Mouse (Mus musculus): Measurements from ENCODE around the gene Ak7. TPM values are rescaled to one million over a fixed set of nuclear protein-coding genes. Genes with fewer than 3 reads are reported as not detected.

Ak7 gene
- polyA plus RNA-seq, 1 experiment from 2014 or later, result not detected

GRCm38 (mm10) chr12:105786113-105786512 lies 80.3 kb downstream of the Ak7 start:
- ChIA-PET POLR2A (no interaction called here), CTCF (interaction anchor here (1.3 kb wide), 1 partner anchor 53 kb away, joined by 4 read pairs; no protein-coding TSS in a partner anchor)
- in situ Hi-C loops (cut with MboI; ENCODE audit: low pct_unique_long_range_greater_than_20kb), result no loop called here
- DNase-seq (ENCODE audit: low read depth, low spot score) (no peak), ATAC-seq (no peak)
- no peak for TF ChIP-seq CTCF (IDR thresholded peaks at IDR 0.05)
- H3K27me3 ChIP-seq, result peaks cover 2% of the 10 kb centered on the region

GRCm38 (mm10) chr12:105787626-105788025 lies 81.8 kb downstream of the Ak7 start:
- ChIA-PET CTCF (interaction anchor here (0.8 to 1.2 kb wide), 2 partner anchors 11 to 70 kb away, joined by 3 read pairs; no protein-coding TSS in a partner anchor), POLR2A (no interaction called here)
- ATAC-seq (no peak), DNase-seq (ENCODE audit: low read depth, low spot score) (no peak)
- TF ChIP-seq CTCF (IDR thresholded peaks at IDR 0.05), result no peak
- in situ Hi-C loops (cut with MboI; ENCODE audit: low pct_unique_long_range_greater_than_20kb), result no loop called here
- no peaks in the 10 kb centered on the region for H3K27me3 ChIP-seq

GRCm38 (mm10) chr12:105789885-105790284 lies 84.1 kb downstream of the Ak7 start:
- POLR2A ChIA-PET, result no interaction called here
- TF ChIP-seq CTCF (IDR thresholded peaks at IDR 0.05), result no peak
- CTCF ChIA-PET, result no interaction called here
- no peak for ATAC-seq
- no peak for DNase-seq (ENCODE audit: low read depth, low spot score)
- in situ Hi-C loops (cut with MboI; ENCODE audit: low pct_unique_long_range_greater_than_20kb), result no loop called here
- no peaks in the 10 kb centered on the region for H3K27me3 ChIP-seq

DNA sequence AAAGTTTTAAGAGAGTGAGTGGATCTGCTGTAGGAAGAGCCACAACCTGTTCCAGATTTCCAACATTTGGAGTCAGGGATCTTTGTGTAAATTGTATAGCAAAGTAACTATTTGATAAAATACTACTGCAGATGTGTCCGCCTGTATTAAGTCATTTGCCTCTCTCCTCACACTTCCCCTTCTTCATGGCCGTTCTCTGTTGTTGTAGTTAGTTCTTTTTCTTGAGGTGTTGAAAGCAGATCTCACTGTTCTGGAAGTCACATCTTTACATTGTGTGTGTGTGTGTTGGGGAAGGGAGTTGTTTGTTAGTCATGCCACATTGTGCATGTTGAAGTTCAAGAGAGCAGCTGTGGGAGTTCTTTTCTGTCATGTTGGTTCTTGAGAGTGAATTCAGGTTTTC lies 89.1 kb downstream of the Ak7 start:
- ATAC-seq, result no peak
- DNase-seq (ENCODE audit: low read depth, low spot score), result no peak
- ChIA-PET POLR2A (no interaction called here), CTCF (no interaction called here)
- no peaks in the 10 kb centered on the region for H3K27me3 ChIP-seq
- in situ Hi-C loops (cut with MboI; ENCODE audit: low pct_unique_long_range_greater_than_20kb), result no loop called here
- TF ChIP-seq CTCF (IDR thresholded peaks at IDR 0.05), result no peak

GRCm38 (mm10) chr12:105798001-105798400 lies 92.2 kb downstream of the Ak7 start:
- no peak for TF ChIP-seq CTCF (IDR thresholded peaks at IDR 0.05)
- ChIA-PET POLR2A (no interaction called here), CTCF (interaction anchor here (1.5 kb wide), 1 partner anchor 10 kb away, joined by 3 read pairs; no protein-coding TSS in a partner anchor)
- DNase-seq (ENCODE audit: low read depth, low spot score) (no peak), ATAC-seq (no peak)
- in situ Hi-C loops (cut with MboI; ENCODE audit: low pct_unique_long_range_greater_than_20kb), result no loop called here
- H3K27me3 ChIP-seq, result no peaks in the 10 kb centered on the region

- in situ Hi-C loops (cut with MboI; ENCODE audit: low pct_unique_long_range_greater_than_20kb), result no loop called here
- no peaks in the 10 kb centered on the region for H3K27me3 ChIP-seq
- DNase-seq (ENCODE audit: low read depth, low spot score), result no peak
- no peak for ATAC-seq
- ChIA-PET CTCF (no interaction called here), POLR2A (no interaction called here)
- TF ChIP-seq CTCF (IDR thresholded peaks at IDR 0.05), result no peak
These were observed 100.0 kb downstream of the Ak7 start for GRCm38 (mm10) chr12:105805790-105806189.

GRCm38 (mm10) chr12:105806205-105806604 lies 100.4 kb downstream of the Ak7 start:
- POLR2A ChIA-PET, result no interaction called here
- H3K27me3 ChIP-seq, result no peaks in the 10 kb centered on the region
- DNase-seq (ENCODE audit: low read depth, low spot score), result no peak
- in situ Hi-C loops (cut with MboI; ENCODE audit: low pct_unique_long_range_greater_than_20kb), result no loop called here
- no peak for TF ChIP-seq CTCF (IDR thresholded peaks at IDR 0.05)
- ATAC-seq, result no peak
- CTCF ChIA-PET, result no interaction called here

- no peaks in the 10 kb centered on the region for H3K27me3 ChIP-seq
- TF ChIP-seq CTCF (IDR thresholded peaks at IDR 0.05), result no peak
- CTCF ChIA-PET, result no interaction called here
- ATAC-seq, result no peak
- no peak for DNase-seq (ENCODE audit: low read depth, low spot score)
- POLR2A ChIA-PET, result no interaction called here
- in situ Hi-C loops (cut with MboI; ENCODE audit: low pct_unique_long_range_greater_than_20kb), result no loop called here
These were observed 101.6 kb downstream of the Ak7 start for GRCm38 (mm10) chr12:105807416-105807815.

- in situ Hi-C loops (cut with MboI; ENCODE audit: low pct_unique_long_range_greater_than_20kb), result no loop called here
- CTCF ChIA-PET, result interaction anchor here (1.0 kb wide), 1 partner anchor 13 kb away, joined by 3 read pairs; no protein-coding TSS in a partner anchor
- TF ChIP-seq CTCF (IDR thresholded peaks at IDR 0.05), result no peak
- no peak for ATAC-seq
- peak; percentile 33 for DNase-seq (ENCODE audit: low read depth, low spot score)
- POLR2A ChIA-PET, result no interaction called here
- H3K27me3 ChIP-seq, result no peaks in the 10 kb centered on the region
These were observed 103.2 kb downstream of the Ak7 start for GRCm38 (mm10) chr12:105808945-105809344.

GRCm38 (mm10) chr12:105810608-105811007 lies 104.8 kb downstream of the Ak7 start:
- ChIA-PET CTCF (interaction anchor here (1.7 kb wide), 1 partner anchor 14 kb away, joined by 4 read pairs; no protein-coding TSS in a partner anchor), POLR2A (no interaction called here)
- in situ Hi-C loops (cut with MboI; ENCODE audit: low pct_unique_long_range_greater_than_20kb), result no loop called here
- DNase-seq (ENCODE audit: low read depth, low spot score) (no peak), ATAC-seq (no peak)
- H3K27me3 ChIP-seq, result no peaks in the 10 kb centered on the region
- TF ChIP-seq CTCF (IDR thresholded peaks at IDR 0.05), result no peak

DNA sequence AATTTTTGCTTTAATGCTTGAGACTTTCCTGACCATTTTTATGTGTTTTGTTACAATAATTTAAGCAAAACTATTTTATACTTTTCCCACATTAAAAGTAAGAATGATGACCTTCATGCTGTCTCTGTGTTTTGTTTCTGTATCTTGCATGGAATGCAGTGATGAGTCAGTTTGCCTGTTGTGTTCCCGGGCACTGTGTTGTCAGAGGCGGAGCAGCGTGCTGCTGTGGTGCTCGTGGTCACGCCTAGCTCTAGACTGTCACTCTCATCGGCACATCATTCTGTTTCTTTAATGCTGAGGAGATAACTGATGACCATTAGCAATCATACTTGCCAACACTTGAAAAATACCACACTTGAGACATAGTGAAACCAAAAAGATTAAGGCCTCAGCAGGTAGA lies 108.2 kb downstream of the Ak7 start:
- no peaks in the 10 kb centered on the region for H3K27me3 ChIP-seq
- TF ChIP-seq CTCF (IDR thresholded peaks at IDR 0.05), result no peak
- DNase-seq (ENCODE audit: low read depth, low spot score) (no peak), ATAC-seq (peak; percentile 80)
- POLR2A ChIA-PET, result no interaction called here
- CTCF ChIA-PET, result no interaction called here
- in situ Hi-C loops (cut with MboI; ENCODE audit: low pct_unique_long_range_greater_than_20kb), result no loop called here

DNA sequence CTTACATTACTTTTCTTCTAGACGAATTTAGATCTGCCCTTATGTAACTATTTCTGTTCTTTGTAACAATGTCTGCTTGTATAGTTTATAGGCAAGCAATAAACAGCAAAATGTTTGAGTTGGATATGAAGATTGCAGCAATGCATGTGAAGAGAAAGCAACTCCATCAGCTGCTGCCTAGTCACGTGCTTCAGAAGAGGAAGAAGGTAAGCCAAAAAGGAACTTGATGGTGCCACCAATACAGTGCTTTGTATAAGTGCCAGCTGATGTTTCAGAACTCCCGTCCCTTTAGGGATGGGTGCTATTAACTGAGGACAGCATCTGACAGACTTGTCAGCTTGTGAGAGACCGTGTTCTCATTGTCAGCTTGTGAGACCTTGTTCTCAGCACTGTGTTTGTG lies 117.7 kb downstream of the Ak7 start:
- DNase-seq (ENCODE audit: low read depth, low spot score) (no peak), ATAC-seq (no peak)
- in situ Hi-C loops (cut with MboI; ENCODE audit: low pct_unique_long_range_greater_than_20kb), result no loop called here
- no peak for TF ChIP-seq CTCF (IDR thresholded peaks at IDR 0.05)
- H3K27me3 ChIP-seq, result no peaks in the 10 kb centered on the region
- ChIA-PET CTCF (no interaction called here), POLR2A (no interaction called here)

All from Patski (cell line).